8 mouse cellular contexts compared by ENCODE assay signal in genomic region chr8:44934850-44935497, GRCm38 (mm10). TPM values are rescaled to one million over a fixed set of nuclear protein-coding genes. Genes with fewer than 3 reads are reported as not detected.
DNase-seq lines count a peak whose midpoint lies in the region; TF ChIP-seq lines count a peak whose summit lies in the region.

Gene Fat1, plus strand, starts transcription at chr8:44935447.

- TF ChIP-seq CTCF in cerebellum, adult 2 months (IDR thresholded peaks at IDR 0.05; ENCODE audit: borderline replicate concordance, insufficient read depth, low read depth, low read length) = peak; percentile 41; the same call in 1 of the 2 replicates

- TF ChIP-seq POLR2A in cerebellum, adult 2 months (IDR thresholded peaks at IDR 0.05; ENCODE audit: borderline replicate concordance, insufficient read depth, low read length) = peak; percentile 68

- no peaks in the 10 kb centered on the region; the same call in 1 of the 2 replicates for H3K4me1 ChIP-seq in cerebellum, adult 2 months (ENCODE audit: control insufficient read depth, insufficient read depth, low read length)

- H3K4me3 ChIP-seq in cerebellum, adult 2 months (replicated peaks; ENCODE audit: insufficient read depth, low read depth, low read length) = peak within 1 kb of the TSS; percentile 95

- peak; percentile 87 for DNase-seq in NIH3T3 (ENCODE audit: low read depth)
- DNase-seq in cerebellum, adult 2 months = peak; percentile 92 to 93
- peak; percentile 87 for DNase-seq in forelimb bud, embryonic 11.5 days (ENCODE audit: low read depth, low spot score)
- DNase-seq in heart, postnatal 14 days = peak; percentile 89 to 91
- no peak for DNase-seq in large intestine, adult 2 months (ENCODE audit: low read depth, low spot score)
- peak; percentile 91 to 94 for DNase-seq in lung, adult 18-20 months
- DNase-seq in ovary, postnatal 36 days (ENCODE audit: low spot score) = peak; percentile 93
- DNase-seq in T-cell, adult 2 months (ENCODE audit: low spot score) = no peak

- under 1% methylated on average over 49 of the region's 49 CpGs for WGBS in cerebellum, adult 2 months
- WGBS in large intestine, adult 2 months = 1% methylated on average over 49 of the region's 49 CpGs

- H3K27me3 ChIP-seq in cerebellum, adult 2 months (ENCODE audit: control insufficient read depth, insufficient read depth, low read length) = no peaks in the 10 kb centered on the region

- intact Hi-C loops in heart, postnatal 14 days (cut with DNase I) = loop anchor here (5.0 kb wide), 1 partner anchor 243 kb away; no protein-coding TSS in a partner anchor

- peak within 1 kb of the TSS; percentile 94 for H3K27ac ChIP-seq in cerebellum, adult 2 months (ENCODE audit: insufficient read depth, low read length)

RNA-seq across cellular contexts. Expression of gene Fat1, which starts in this region (rescaled TPM):
- 106 and 120 TPM in 2 replicates for polyA plus RNA-seq in cerebellum, adult 2 months (2012; rRNA removed)
- total RNA-seq in heart, postnatal 14 days (2021) = 10 to 100 TPM; 23.6 to 24.9 TPM
- 35.9 and 66.0 TPM in 2 replicates for polyA plus RNA-seq in large intestine, adult 2 months (2012; rRNA removed)

Comparison
In these comparisons a context has a peak if more than half of its experiments do, and no peak if none do; other contexts are left out.
1. DNase-seq: peak in NIH3T3 (single experiment), cerebellum, adult 2 months (2 of 2), forelimb bud, embryonic 11.5 days (single experiment), heart, postnatal 14 days (2 of 2), lung, adult 18-20 months (2 of 2) and ovary, postnatal 36 days (single experiment); none in large intestine, adult 2 months (single experiment) and T-cell, adult 2 months (single experiment).